Mouse (Mus musculus): ENCODE measurements at regions not wholly inside any gene's neighbourhood (a gene's known extent, or its start where the extent isn't known, plus 50 kb on each side); places are given as distances from the start of the nearest gene placed in this dataset.

DNA sequence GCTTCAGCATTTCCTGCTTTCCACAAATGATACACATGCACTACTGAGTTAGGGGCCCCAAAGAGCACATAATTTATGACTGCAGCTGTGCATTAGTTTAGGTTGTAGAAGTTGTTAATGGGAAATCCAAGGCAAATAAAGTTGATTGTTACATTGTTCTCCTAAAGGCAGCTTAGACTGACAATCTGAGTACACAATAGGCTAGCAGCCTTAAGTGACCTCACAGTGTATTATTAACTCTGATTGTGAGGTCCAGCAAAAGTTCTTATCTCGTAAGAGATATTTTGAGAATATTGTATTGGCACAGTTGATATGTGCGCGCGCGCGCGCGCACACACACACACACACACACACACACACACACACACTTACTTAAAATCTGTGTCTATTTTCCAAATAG lies 70.5 kb upstream of the Yae1d1 start:
- TF ChIP-seq CTCF (IDR thresholded peaks at IDR 0.05) = no peak
- Histone ChIP-seq H3K4me3 (no peak overlapping the region), H3K27ac (no peak overlapping the region)
- intact Hi-C loops (cut with DNase I) = no loop called here
- DNase-seq (ENCODE audit: extremely low spot score in 1 of 2, low spot score in 2 of 2) = no peak

DNA sequence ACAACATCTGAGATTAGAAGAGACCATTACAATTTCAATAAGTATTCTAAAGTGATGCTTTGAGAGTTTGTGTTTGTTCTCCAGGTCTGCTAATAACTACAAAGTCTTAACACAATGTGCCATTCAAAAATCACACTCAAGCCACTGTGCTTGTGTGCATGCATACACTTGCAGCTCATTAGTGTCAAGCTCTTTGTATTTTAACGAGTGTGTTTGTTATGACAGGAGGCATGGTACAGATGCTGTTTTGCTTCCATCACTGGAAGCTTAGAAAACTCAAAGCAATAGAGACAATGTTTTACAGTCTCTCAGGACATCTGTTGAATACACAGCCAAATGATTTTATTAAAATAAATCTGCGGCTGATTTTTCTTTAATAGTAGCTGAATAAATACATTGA lies 67.1 kb upstream of the Yae1d1 start:
- TF ChIP-seq CTCF (IDR thresholded peaks at IDR 0.05) = no peak
- H3K4me3 ChIP-seq = no peak overlapping the region
- H3K27ac ChIP-seq = no peak overlapping the region
- no peak for DNase-seq (ENCODE audit: extremely low spot score in 1 of 2, low spot score in 2 of 2)
- intact Hi-C loops (cut with DNase I) = no loop called here

DNA sequence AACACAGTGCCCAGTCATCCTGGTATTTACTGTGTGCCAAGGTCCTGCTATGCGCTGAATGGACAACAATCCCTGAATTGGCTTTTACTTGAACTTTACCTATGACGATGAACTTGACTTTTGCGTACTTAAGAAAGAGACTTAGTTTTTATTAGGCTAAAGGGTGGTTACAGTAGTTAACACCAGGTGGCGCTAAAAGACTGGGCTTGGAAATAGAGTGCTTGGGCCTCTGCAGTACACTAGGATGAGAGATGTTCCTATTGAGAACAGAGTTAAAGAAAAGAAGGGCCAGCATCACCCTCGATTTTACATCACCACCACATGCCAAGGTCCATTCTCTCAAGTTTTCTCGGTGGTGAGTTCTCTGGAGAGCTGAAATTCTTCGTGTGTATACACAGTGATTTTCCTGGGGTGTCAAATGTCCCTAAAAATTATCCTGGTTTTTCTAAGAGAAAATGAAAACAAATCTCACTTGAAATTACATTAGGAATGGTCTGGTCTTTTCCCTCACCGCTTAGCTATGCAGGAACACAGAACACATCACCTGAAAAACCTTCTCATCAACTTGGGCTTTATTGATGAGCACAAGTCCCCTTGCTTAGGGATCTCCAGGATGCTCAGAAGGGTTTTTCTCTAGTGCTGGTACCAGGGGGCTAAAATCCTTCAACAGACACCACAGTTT lies 64.2 kb upstream of the Yae1d1 start:
- DNase-seq (ENCODE audit: extremely low spot score in 1 of 2, low spot score in 2 of 2) = peak; percentile 52 to 65
- no peak overlapping the region for H3K27ac ChIP-seq
- intact Hi-C loops (cut with DNase I) = loop anchor here (1.0 to 10.0 kb wide), 4 partner anchors 65 to 753 kb away; no protein-coding TSS in a partner anchor
- peak; percentile 86 for TF ChIP-seq CTCF (IDR thresholded peaks at IDR 0.05)
- H3K4me3 ChIP-seq = no peak overlapping the region

DNA sequence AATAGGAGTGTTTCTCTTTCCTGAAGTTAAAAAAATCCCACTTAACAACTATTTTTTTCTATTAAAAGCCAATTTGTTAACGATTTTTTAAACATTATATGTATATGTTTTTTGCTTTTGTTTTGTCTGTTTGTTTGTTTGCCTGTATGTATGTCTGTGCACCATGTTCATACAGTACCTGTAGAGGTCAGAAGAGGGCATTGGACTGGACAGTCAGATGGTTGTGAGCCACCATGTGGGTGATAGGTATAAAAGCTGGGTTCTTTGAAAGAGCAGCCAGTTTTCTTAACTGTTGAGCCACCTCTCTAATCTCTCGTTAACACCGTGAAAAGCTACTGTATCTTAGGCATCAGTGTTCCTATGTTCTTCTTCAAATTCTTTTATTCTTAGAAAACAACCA lies 63.7 kb upstream of the Yae1d1 start:
- no peak overlapping the region for H3K4me3 ChIP-seq
- DNase-seq (ENCODE audit: extremely low spot score in 1 of 2, low spot score in 2 of 2) = no peak
- intact Hi-C loops (cut with DNase I) = loop anchor here (1.0 to 10.0 kb wide), 4 partner anchors 65 to 753 kb away; no protein-coding TSS in a partner anchor
- no peak for TF ChIP-seq CTCF (IDR thresholded peaks at IDR 0.05)
- no peak overlapping the region for H3K27ac ChIP-seq

DNA sequence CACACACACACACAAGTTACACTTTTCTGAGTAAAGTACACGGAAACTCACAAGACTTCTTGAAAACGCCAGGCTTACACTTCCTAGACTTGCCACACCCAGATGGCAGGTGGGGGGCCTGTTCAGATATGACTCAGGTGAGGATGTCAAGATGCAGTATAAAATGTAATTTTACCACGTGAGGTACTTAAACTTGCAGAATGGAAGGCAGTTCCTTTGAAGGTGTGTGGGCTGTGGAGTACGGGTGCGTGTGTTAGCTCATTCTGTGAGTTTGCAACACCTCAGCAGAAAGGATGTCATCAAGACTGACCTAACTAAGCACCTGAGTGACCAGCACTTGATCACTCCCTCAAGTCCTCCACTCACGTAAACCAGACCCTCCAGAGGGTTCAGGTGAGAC lies 50.0 kb upstream of the Yae1d1 start:
- no peak for DNase-seq (ENCODE audit: extremely low spot score in 1 of 2, low spot score in 2 of 2)
- Histone ChIP-seq H3K27ac (no peak overlapping the region), H3K4me3 (no peak overlapping the region)
- no peak for TF ChIP-seq CTCF (IDR thresholded peaks at IDR 0.05)
- intact Hi-C loops (cut with DNase I) = no loop called here
